Mouse (Mus musculus) thymus, adult 2 months (tissue): Measurements from ENCODE around the gene 2210016L21Rik. TPM values are rescaled to one million over a fixed set of nuclear protein-coding genes. Genes with fewer than 3 reads are reported as not detected.
"Not testable (repeated sequence)": the region's sequence is repeated elsewhere in the genome, so short reads cannot be mapped to it uniquely, and the experiment has no call there.

Source experiments
- DNase-seq: peaks from one replicate; pipeline ENCODE4 v3.0.0; 2021
- H3K27ac ChIP-seq: fragments of 200-500 bp; 2 replicates; pipeline ENCODE4 v1.5.1; 2012; ENCODE audit warnings: low read length, control low read depth; ENCODE audit not compliant: control insufficient read depth, insufficient read depth
- H3K27me3 ChIP-seq: fragments of 200-500 bp; 2 replicates; pipeline ENCODE4 v1.6.1; 2012; ENCODE audit warnings: mild to moderate bottlenecking, low read length, moderate library complexity, mixed read lengths; ENCODE audit not compliant: control insufficient read depth, insufficient read depth
- H3K36me3 ChIP-seq: fragments of 200-500 bp; 2 replicates; pipeline ENCODE4 v1.6.1; 2012; ENCODE audit warnings: mild to moderate bottlenecking, low read length, moderate library complexity; ENCODE audit not compliant: control insufficient read depth, insufficient read depth
- H3K4me1 ChIP-seq: fragments of 200-500 bp; replicated peaks from 2 replicates; pipeline ENCODE4 v1.6.1; 2012; ENCODE audit warnings: low read length; ENCODE audit not compliant: control insufficient read depth, insufficient read depth
- H3K4me3 ChIP-seq: fragments of 200-500 bp; 2 replicates; pipeline ENCODE4 v1.5.1; 2012; ENCODE audit warnings: mild to moderate bottlenecking, low read length, control low read depth, moderate library complexity; ENCODE audit not compliant: control insufficient read depth, insufficient read depth
- CTCF ChIP-seq: fragments of 200-500 bp; IDR thresholded peaks from 2 replicates; pipeline ENCODE4 v1.5.1; 2012; ENCODE audit warnings: mild to moderate bottlenecking, control low read depth, low read length, moderate library complexity, borderline replicate concordance; ENCODE audit not compliant: control insufficient read depth, poor library complexity, insufficient read depth; ENCODE audit errors: extremely low read depth
- POLR2A ChIP-seq: fragments of 200-500 bp; IDR thresholded peaks from 2 replicates; pipeline ENCODE4 v1.6.1; 2012; ENCODE audit warnings: mild to moderate bottlenecking, low read length, control low read depth, moderate library complexity; ENCODE audit not compliant: control insufficient read depth, poor library complexity, insufficient read depth; ENCODE audit errors: extremely low read depth
- WGBS: fragments of 180-500 bp; shearing (Covaris S2); methylation state at CpG from one replicate; pipeline ENCODE4 v1.1.7; 2018; 5-methylcytosine and 5-hydroxymethylcytosine counted together
- polyA plus RNA-seq: library from polyadenylated mRNA; depleted of rRNA; stranded (reverse); fragments of >200 nt; gene quantifications from 2 replicates; pipeline ENCODE4 v1.2.3, GENCODE M21; 2012

The 2210016L21Rik gene
- polyA plus RNA-seq, 1 experiment = 29.9 TPM

GRCm38 (mm10) chr5:114935838-114936237, 6.1 kb upstream of the 2210016L21Rik start:
- no peak for TF ChIP-seq CTCF
- no peak for TF ChIP-seq POLR2A
- WGBS = 76% methylated on average over 3 of the region's 3 CpGs
- Histone ChIP-seq H3K4me1 (no peaks in the 10 kb centered on the region), H3K27ac (no peak overlapping the region), H3K4me3 (no peak overlapping the region), H3K36me3 (no peaks in the 10 kb centered on the region), H3K27me3 (no peaks in the 10 kb centered on the region)
- no peak for DNase-seq

DNA sequence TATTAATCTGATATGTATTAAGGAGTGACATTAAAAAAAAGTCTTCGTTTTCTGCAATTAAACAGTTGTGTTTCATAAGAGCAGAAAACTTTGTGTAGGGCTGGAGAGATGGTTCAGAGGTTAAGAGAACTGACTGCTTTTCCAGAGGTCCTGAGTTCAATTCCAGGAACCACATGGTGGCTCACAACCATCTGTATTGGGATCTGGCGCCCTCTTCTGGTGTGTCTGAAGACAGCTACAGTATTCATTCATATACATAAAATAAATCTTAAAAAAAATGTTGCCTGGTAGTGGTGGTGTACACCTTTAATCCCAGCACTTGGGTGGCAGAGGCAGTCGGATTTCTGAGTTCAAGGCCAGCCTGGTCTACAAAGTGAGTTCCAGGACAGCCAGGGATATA, 820 bp upstream of the 2210016L21Rik start:
- H3K4me3 ChIP-seq, H3K36me3 ChIP-seq, H3K27ac ChIP-seq, H3K27me3 ChIP-seq, H3K4me1 ChIP-seq: not testable (repeated sequence)
- peak; percentile 16 for DNase-seq
- WGBS = 71% methylated on average over 3 of the region's 3 CpGs

DNA sequence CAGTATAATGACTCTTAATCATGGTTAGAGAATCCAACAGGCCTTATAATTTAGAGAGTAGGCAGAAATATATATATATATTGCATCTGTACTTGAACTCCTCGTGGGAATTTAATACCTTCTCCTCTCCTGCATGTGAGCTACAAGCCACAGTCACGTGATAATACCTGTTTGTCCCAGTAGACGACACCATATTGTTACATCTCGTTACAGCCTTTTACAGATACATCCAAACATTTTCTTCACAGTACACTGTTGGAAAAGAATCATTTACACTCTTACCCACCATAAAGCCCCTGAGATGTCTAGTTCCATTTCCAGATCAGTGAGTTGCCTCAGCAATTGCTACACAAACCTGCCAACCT, 790 bp downstream of the 2210016L21Rik start:
- WGBS = 64% methylated on average over 4 of the region's 4 CpGs
- no peak for DNase-seq
- peaks cover 20% of the 10 kb centered on the region for H3K36me3 ChIP-seq
- peak overlapping the region; percentile 91 for H3K4me3 ChIP-seq
- H3K27ac ChIP-seq = peak overlapping the region; percentile 71; the same call in 1 of the 2 replicates
- TF ChIP-seq POLR2A (no peak), CTCF (no peak)
- no peaks in the 10 kb centered on the region for H3K27me3 ChIP-seq
- H3K4me1 ChIP-seq = 0 out of 2 replicates have a peak, but pooled peaks cover 2% of the 10 kb centered on the region

- 97% methylated on average over 10 of the region's 10 CpGs for WGBS
- Histone ChIP-seq H3K27me3 (no peaks in the 10 kb centered on the region), H3K36me3 (peaks cover 36% of the 10 kb centered on the region), H3K4me1 (0 out of 2 replicates have a peak, but pooled peaks cover 2% of the 10 kb centered on the region), H3K27ac (no peak overlapping the region), H3K4me3 (no peak overlapping the region)
- DNase-seq = no peak
- no peak for TF ChIP-seq POLR2A
- no peak for TF ChIP-seq CTCF
Measured at GRCm38 (mm10) chr5:114945072-114945471, 3.1 kb downstream of the 2210016L21Rik start.

- Histone ChIP-seq H3K4me1 (0 out of 2 replicates have a peak, but pooled peaks cover 2% of the 10 kb centered on the region), H3K4me3 (no peak overlapping the region), H3K27me3 (no peaks in the 10 kb centered on the region), H3K36me3 (peaks cover 36% of the 10 kb centered on the region), H3K27ac (no peak overlapping the region)
- WGBS = 83% methylated on average over 6 of the region's 6 CpGs
- TF ChIP-seq CTCF = no peak
- no peak for TF ChIP-seq POLR2A
- no peak for DNase-seq
Measured at GRCm38 (mm10) chr5:114948891-114949290, 6.9 kb downstream of the 2210016L21Rik start.

- Histone ChIP-seq H3K4me1 (no peaks in the 10 kb centered on the region), H3K27ac (no peak overlapping the region), H3K27me3 (no peaks in the 10 kb centered on the region), H3K36me3 (peaks cover 36% of the 10 kb centered on the region), H3K4me3 (no peak overlapping the region)
- TF ChIP-seq POLR2A (no peak), CTCF (no peak)
- DNase-seq = no peak
- 68% methylated on average over 5 of the region's 5 CpGs for WGBS
Measured at GRCm38 (mm10) chr5:114949316-114949715, 7.4 kb downstream of the 2210016L21Rik start.

DNA sequence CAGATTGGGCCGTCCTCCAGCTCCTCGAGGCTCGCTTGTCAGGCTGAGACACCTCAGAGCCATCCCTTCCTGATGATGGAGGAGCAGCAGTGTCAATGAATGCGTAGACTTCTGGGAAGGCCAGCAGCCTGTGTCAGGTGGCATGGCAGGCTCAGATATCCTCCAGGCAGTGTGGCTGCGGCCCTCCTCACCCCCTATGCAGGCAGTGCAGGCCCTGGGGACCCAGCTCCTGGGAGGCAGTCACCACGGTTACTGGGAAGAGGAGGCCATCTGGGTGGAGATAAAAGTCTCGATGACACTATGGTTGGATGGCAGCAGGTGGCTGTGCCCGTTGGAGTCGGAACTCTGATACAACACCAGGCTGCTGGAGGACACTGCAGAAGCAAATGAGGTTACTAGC, 7.9 kb downstream of the 2210016L21Rik start:
- WGBS = 96% methylated on average over 9 of the region's 9 CpGs
- no peak for TF ChIP-seq CTCF
- TF ChIP-seq POLR2A = no peak
- DNase-seq = no peak
- no peaks in the 10 kb centered on the region for H3K27me3 ChIP-seq
- H3K4me1 ChIP-seq = no peaks in the 10 kb centered on the region
- H3K27ac ChIP-seq = no peak overlapping the region
- H3K36me3 ChIP-seq = peaks cover 36% of the 10 kb centered on the region
- no peak overlapping the region for H3K4me3 ChIP-seq
